Mouse (Mus musculus) leukemia stem cell, adult 10-12 weeks (primary cell): ENCODE measurements around the gene Pparg. TPM values are rescaled to one million over a fixed set of nuclear protein-coding genes. Genes with fewer than 3 reads are reported as not detected.

Experiments
- polyA plus RNA-seq: library from polyadenylated mRNA; stranded (reverse); fragments of >175 nt; gene quantifications from 2 replicates; pipeline ENCODE4 v1.2.3, GENCODE M21; 2012; ENCODE audit warnings: low replicate concordance

Gene Pparg
- polyA plus RNA-seq, result 0.50 and 1.1 TPM in 2 replicates

DNA sequence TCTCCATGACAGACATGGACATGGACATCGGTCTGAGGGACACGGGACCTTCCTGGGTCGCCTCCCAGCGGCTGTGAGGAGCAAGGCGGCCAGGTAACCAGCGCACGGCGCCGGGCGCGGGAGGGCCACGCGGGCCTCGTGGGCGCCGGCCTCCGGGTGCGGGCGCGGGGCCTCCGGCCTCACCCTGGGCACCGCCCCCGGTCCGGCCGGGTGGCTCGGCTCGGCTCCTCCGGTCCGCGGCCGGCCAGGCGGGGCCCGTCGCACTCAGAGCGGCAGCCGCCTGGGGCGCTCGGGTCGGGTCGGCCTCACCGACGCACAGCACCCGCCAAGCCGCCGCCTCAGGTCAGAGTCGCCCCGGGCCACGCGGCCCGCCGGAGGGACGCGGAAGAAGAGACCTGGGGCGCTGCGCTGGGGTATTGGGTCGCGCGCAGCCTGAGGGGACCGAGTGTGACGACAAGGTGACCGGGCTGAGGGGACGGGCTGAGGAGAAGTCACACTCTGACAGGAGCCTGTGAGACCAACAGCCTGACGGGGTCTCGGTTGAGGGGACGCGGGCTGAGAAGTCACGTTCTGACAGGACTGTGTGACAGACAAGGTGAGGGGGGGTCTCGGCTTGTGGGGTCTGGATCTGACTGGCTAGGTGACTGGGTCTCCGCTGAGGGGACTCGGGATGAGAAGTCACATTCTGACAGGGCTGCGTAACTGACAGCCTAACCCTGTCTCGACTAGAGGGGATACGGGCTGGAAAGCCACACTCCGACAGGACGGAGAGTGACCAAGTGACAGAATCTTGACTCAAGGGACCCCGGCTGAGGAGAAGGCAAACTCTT is at the start of gene Pparg:
Gene Pparg, plus strand, starts transcription at position 176 of the 830 bp plus-strand sequence.

Other genes with a start within 250 kb of the Pparg start
- not detected in 2 replicates for gene Syn2, start 226.0 kb upstream of the Pparg start, polyA plus RNA-seq
- gene Gm17482, start 133.6 kb upstream of the Pparg start, polyA plus RNA-seq, result not detected in 2 replicates
- not detected in 2 replicates for gene Timp4, start 108.7 kb upstream of the Pparg start, polyA plus RNA-seq
- gene Tsen2, start 183.7 kb downstream of the Pparg start, polyA plus RNA-seq, result 2.4 and 11.2 TPM in 2 replicates
- gene Mkrn2os, start 231.6 kb downstream of the Pparg start, polyA plus RNA-seq, result not detected in 2 replicates
- gene Mkrn2, start 241.0 kb downstream of the Pparg start, polyA plus RNA-seq, result 1.9 and 29.8 TPM in 2 replicates